Mouse (Mus musculus) olfactory bulb, adult 2 months (tissue): Measurements from ENCODE around the gene Gpt2.

Source experiments
- CTCF ChIP-seq: fragments of 200-500 bp; IDR thresholded peaks from 2 replicates; pipeline ENCODE4 v1.5.1; 2012; ENCODE audit warnings: low read depth, mild to moderate bottlenecking, low read length, moderate library complexity; ENCODE audit not compliant: insufficient read depth
- POLR2A ChIP-seq: fragments of 200-500 bp; IDR thresholded peaks from 2 replicates; pipeline ENCODE4 v1.6.1; 2012; ENCODE audit warnings: mild to moderate bottlenecking, low read depth, low read length, moderate library complexity; ENCODE audit not compliant: insufficient read depth

DNA sequence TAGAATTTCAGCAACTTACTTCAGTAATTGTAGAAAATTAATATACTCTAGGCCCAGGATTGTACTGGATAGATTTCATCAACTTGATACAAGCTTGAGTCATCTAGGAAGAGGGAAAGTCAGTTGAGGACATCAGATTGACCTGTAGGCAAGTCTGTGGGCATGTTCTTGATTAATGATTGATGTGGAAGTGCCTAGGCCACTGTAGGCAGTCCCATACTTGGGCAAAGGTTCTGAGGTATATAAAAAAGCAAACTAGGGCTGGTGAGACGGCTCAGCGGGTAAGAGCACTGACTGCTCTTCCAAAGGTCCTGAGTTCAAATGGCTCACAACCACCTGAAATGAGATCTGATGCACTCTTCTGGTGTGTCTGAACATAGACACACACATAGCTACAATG, 75.4 kb downstream of the Gpt2 start:
- TF ChIP-seq POLR2A (no peak), CTCF (no peak)
